Mouse (Mus musculus): ENCODE measurements around the gene Gm44965.

DNA sequence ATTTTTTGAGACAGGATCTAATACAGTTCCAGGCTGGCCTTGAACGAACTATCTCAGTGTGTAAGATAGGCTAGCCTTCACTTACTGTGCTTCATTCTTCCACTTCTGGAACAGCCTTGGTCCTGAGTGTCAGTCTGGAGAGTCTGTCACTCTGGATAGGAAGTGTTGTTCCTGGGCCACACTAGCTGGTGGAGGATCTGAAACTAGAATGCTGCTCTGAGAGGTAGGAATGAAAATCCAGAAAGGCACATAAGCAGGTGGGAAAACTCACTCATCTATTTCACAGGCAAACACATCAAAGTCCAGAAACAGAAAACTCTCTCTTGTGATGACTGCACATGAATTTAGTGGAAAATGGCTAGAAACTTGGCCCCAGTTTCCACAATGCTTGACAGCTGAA lies 6.9 kb downstream of the Gm44965 start:
- no peak for TF ChIP-seq POLR2A (IDR thresholded peaks at IDR 0.05; ENCODE audit: borderline replicate concordance, extremely low read depth, low read depth, low read length)
- TF ChIP-seq CTCF (IDR thresholded peaks at IDR 0.05; ENCODE audit: insufficient read depth, low read length) = no peak
